Mouse (Mus musculus) left cerebral cortex, postnatal 10 days (tissue): ENCODE data around the gene 1810010D01Rik. TPM values are rescaled to one million over a fixed set of nuclear protein-coding genes. Genes with fewer than 3 reads are reported as not detected.

Experiments used
- DNase-seq, 2 experiments: peaks; one replicate each; pipeline ENCODE4 v3.0.0; 2021 to 2022; ENCODE audit warnings: low spot score in 2 of 2, mixed read lengths in 1 of 2; ENCODE audit errors: extremely low spot score in 1 of 2
- intact Hi-C: fragments of 180-260 bp; cut with DNase I; formaldehyde crosslinking; loops from one replicate; pipeline ENCODE4 v1.15.1; 2025
- total RNA-seq, 2 experiments: library from RNA; stranded (reverse); gene quantifications; 2 replicates each; pipeline ENCODE4 v1.2.3; 2021

Gene 1810010D01Rik
- total RNA-seq, 2 experiments from 2014 or later = 0.73 TPM; not detected in 1

- intact Hi-C loops = no loop called here
- DNase-seq = no peak
Measured at GRCm38 (mm10) chr7:145189342-145189741, 18.6 kb downstream of the 1810010D01Rik start.

GRCm38 (mm10) chr7:145187802-145188201, 20.1 kb downstream of the 1810010D01Rik start:
- intact Hi-C loops = no loop called here
- no peak for DNase-seq

GRCm38 (mm10) chr7:145182388-145182787, 25.5 kb downstream of the 1810010D01Rik start:
- intact Hi-C loops = no loop called here
- no peak for DNase-seq

GRCm38 (mm10) chr7:145181376-145182034, 26.4 kb downstream of the 1810010D01Rik start:
- intact Hi-C loops = no loop called here
- DNase-seq = peak in 1 of 2 experiments; percentile 53

GRCm38 (mm10) chr7:145179691-145180091, 28.2 kb downstream of the 1810010D01Rik start:
- intact Hi-C loops = no loop called here
- no peak for DNase-seq

- intact Hi-C loops = no loop called here
- no peak for DNase-seq
Measured at GRCm38 (mm10) chr7:145176750-145177589, 30.9 kb downstream of the 1810010D01Rik start.

- DNase-seq = no peak
- intact Hi-C loops = no loop called here
Measured at GRCm38 (mm10) chr7:145173563-145173962, 34.4 kb downstream of the 1810010D01Rik start.

- intact Hi-C loops = no loop called here
- DNase-seq = no peak
Measured at GRCm38 (mm10) chr7:145173116-145173515, 34.8 kb downstream of the 1810010D01Rik start.

- no peak for DNase-seq
- intact Hi-C loops = no loop called here
Measured at GRCm38 (mm10) chr7:145169703-145170102, 38.2 kb downstream of the 1810010D01Rik start.

GRCm38 (mm10) chr7:145159283-145160240, 48.4 kb downstream of the 1810010D01Rik start:
- peak in 1 of 2 experiments; percentile 59 for DNase-seq

More at GRCm38 (mm10) chr7:145159283-145160240, 48.4 kb downstream of the 1810010D01Rik start:
- intact Hi-C loops = no loop called here

Other genes with a start within 250 kb of the 1810010D01Rik start
- 1 to 10 TPM; 4.1 to 4.5 TPM for gene Tpcn2, start 75.9 kb upstream of the 1810010D01Rik start, total RNA-seq
- 1 to 10 TPM; 1.6 to 2.1 TPM for gene Mrgprf, start 92.7 kb upstream of the 1810010D01Rik start, total RNA-seq
- gene Mrgprd, start 106.7 kb upstream of the 1810010D01Rik start, total RNA-seq = not detected